ENCODE assay signal across 8 mouse cellular contexts in genomic region chr5:38480822-38481707, GRCm38 (mm10). TPM values are rescaled to one million over a fixed set of nuclear protein-coding genes. Genes with fewer than 3 reads are reported as not detected.
DNase-seq lines count a peak whose midpoint lies in the region; ATAC-seq and TF ChIP-seq lines count a peak whose summit lies in the region.

No protein-coding gene starts in this region.

- H3K4me2 ChIP-seq in forebrain, embryonic 12.5 days, result 0 out of 2 replicates have a peak overlapping the region, but pooled peaks have one; percentile 33
- no peak overlapping the region for H3K4me2 ChIP-seq in forebrain, embryonic 11.5 days (ENCODE audit: low read depth, low read length, severe bottlenecking)
- H3K4me2 ChIP-seq in lung, embryonic 15.5 days, result peak overlapping the region; percentile 71
- peak overlapping the region; percentile 51 for H3K4me2 ChIP-seq in limb, embryonic 14.5 days (replicated peaks; ENCODE audit: low read depth, low read length, severe bottlenecking)

- no peaks in the 10 kb centered on the region; the same call in 1 of the 2 replicates for H3K27me3 ChIP-seq in forebrain, embryonic 12.5 days
- H3K27me3 ChIP-seq in forebrain, embryonic 11.5 days (ENCODE audit: control insufficient read depth, insufficient read depth, low read length), result no peaks in the 10 kb centered on the region
- H3K27me3 ChIP-seq in lung, embryonic 15.5 days, result no peaks in the 10 kb centered on the region
- no peaks in the 10 kb centered on the region for H3K27me3 ChIP-seq in limb, embryonic 14.5 days (ENCODE audit: control insufficient read depth, insufficient read depth, low read length)
- no peaks in the 10 kb centered on the region for H3K27me3 ChIP-seq in small intestine, adult 2 months (ENCODE audit: control insufficient read depth, insufficient read depth, low read length)

- H3K4me3 ChIP-seq in forebrain, embryonic 12.5 days (replicated peaks), result no peak overlapping the region
- no peak overlapping the region for H3K4me3 ChIP-seq in forebrain, embryonic 11.5 days (ENCODE audit: low read depth, low read length)
- peak overlapping the region; percentile 41; the same call in 1 of the 2 replicates for H3K4me3 ChIP-seq in lung, embryonic 15.5 days
- no peak overlapping the region for H3K4me3 ChIP-seq in limb, embryonic 14.5 days (replicated peaks; ENCODE audit: low read length)
- H3K4me3 ChIP-seq in small intestine, adult 2 months (ENCODE audit: low read depth, low read length), result no peak overlapping the region

- DNase-seq in forebrain, embryonic 11.5 days (ENCODE audit: low spot score), result no peak
- DNase-seq in lung, postnatal 36 days, result no peak
- no peak for DNase-seq in limb, embryonic 14.5 days (ENCODE audit: low spot score)
- no peak for DNase-seq in yolk sac, embryonic 10.5 days (ENCODE audit: low spot score)
- DNase-seq in natural killer cell, adult 2 months (ENCODE audit: low spot score in 2 of 2), result no peak

- 82% methylated on average over 10 of the region's 10 CpGs for WGBS in forebrain, embryonic 12.5 days
- 82% methylated on average over 10 of the region's 10 CpGs for WGBS in forebrain, embryonic 11.5 days
- WGBS in lung, embryonic 15.5 days, result 70% methylated on average over 10 of the region's 10 CpGs
- 74% methylated on average over 10 of the region's 10 CpGs for WGBS in limb, embryonic 14.5 days
- WGBS in small intestine, adult 2 months, result 59% methylated on average over 10 of the region's 10 CpGs

- no peaks in the 10 kb centered on the region for H3K36me3 ChIP-seq in forebrain, embryonic 12.5 days (replicated peaks)
- no peaks in the 10 kb centered on the region for H3K36me3 ChIP-seq in forebrain, embryonic 11.5 days (ENCODE audit: control insufficient read depth, insufficient read depth, low read length)
- H3K36me3 ChIP-seq in lung, embryonic 15.5 days, result no peaks in the 10 kb centered on the region
- H3K36me3 ChIP-seq in limb, embryonic 14.5 days (ENCODE audit: control insufficient read depth, insufficient read depth, low read length), result no peaks in the 10 kb centered on the region
- peaks cover 12% of the 10 kb centered on the region for H3K36me3 ChIP-seq in small intestine, adult 2 months (ENCODE audit: control insufficient read depth, insufficient read depth, low read length)

- no peak overlapping the region for H3K27ac ChIP-seq in forebrain, embryonic 12.5 days
- H3K27ac ChIP-seq in forebrain, embryonic 11.5 days (ENCODE audit: low read depth, low read length), result no peak overlapping the region
- H3K27ac ChIP-seq in lung, embryonic 15.5 days, result peak overlapping the region; percentile 75
- no peak overlapping the region for H3K27ac ChIP-seq in limb, embryonic 14.5 days (replicated peaks; ENCODE audit: low read depth, low read length)
- peak overlapping the region; percentile 75 for H3K27ac ChIP-seq in small intestine, adult 2 months (ENCODE audit: insufficient read depth, low read depth, low read length)

- no peaks in the 10 kb centered on the region for H3K9me3 ChIP-seq in forebrain, embryonic 12.5 days
- no peaks in the 10 kb centered on the region for H3K9me3 ChIP-seq in forebrain, embryonic 11.5 days (ENCODE audit: control insufficient read depth, low read length)
- no peaks in the 10 kb centered on the region for H3K9me3 ChIP-seq in lung, embryonic 15.5 days
- H3K9me3 ChIP-seq in limb, embryonic 14.5 days (ENCODE audit: control insufficient read depth, low read length), result no peaks in the 10 kb centered on the region

- H3K4me1 ChIP-seq in forebrain, embryonic 12.5 days, result peaks cover 13% of the 10 kb centered on the region
- peaks cover 2% of the 10 kb centered on the region; the same call in 1 of the 2 replicates for H3K4me1 ChIP-seq in forebrain, embryonic 11.5 days (replicated peaks; ENCODE audit: control insufficient read depth, insufficient read depth, low read length)
- H3K4me1 ChIP-seq in lung, embryonic 15.5 days, result peaks cover 16% of the 10 kb centered on the region
- peaks cover 10% of the 10 kb centered on the region; the same call in 1 of the 2 replicates for H3K4me1 ChIP-seq in limb, embryonic 14.5 days (ENCODE audit: control insufficient read depth, insufficient read depth, low read length)
- peaks cover 27% of the 10 kb centered on the region for H3K4me1 ChIP-seq in small intestine, adult 2 months (ENCODE audit: control insufficient read depth, insufficient read depth, insufficient read length, low read length)

- ATAC-seq in forebrain, embryonic 12.5 days (ENCODE audit: low FRiP score), result no peak
- ATAC-seq in forebrain, embryonic 11.5 days (replicated peaks; ENCODE audit: low FRiP score), result no peak
- 0 out of 2 replicates have a peak, but pooled peaks have one; percentile 13 for ATAC-seq in lung, embryonic 15.5 days (ENCODE audit: borderline replicate concordance, extremely low read depth, low FRiP score, low TSS enrichment)
- no peak for ATAC-seq in limb, embryonic 14.5 days (ENCODE audit: low FRiP score, low read depth)

- no peak for TF ChIP-seq CTCF in small intestine, adult 2 months (IDR thresholded peaks at IDR 0.05; ENCODE audit: extremely low read depth, insufficient read length, insufficient replicate concordance, low read depth, low read length)

- no peak overlapping the region for H3K9ac ChIP-seq in forebrain, embryonic 12.5 days
- no peak overlapping the region for H3K9ac ChIP-seq in forebrain, embryonic 11.5 days (ENCODE audit: low read length)
- no peak overlapping the region for H3K9ac ChIP-seq in lung, embryonic 15.5 days
- H3K9ac ChIP-seq in limb, embryonic 14.5 days (ENCODE audit: low read depth, low read length, severe bottlenecking), result no peak overlapping the region

- TF ChIP-seq POLR2A in limb, embryonic 14.5 days (IDR thresholded peaks at IDR 0.05; ENCODE audit: borderline replicate concordance, extremely low read depth, insufficient read depth, insufficient read length), result no peak
- no peak for TF ChIP-seq POLR2A in small intestine, adult 2 months (IDR thresholded peaks at IDR 0.05; ENCODE audit: low read depth, low read length)

RNA-seq across cellular contexts. Expression of gene Slc2a9, which starts 21.9 kb away (rescaled TPM):
- polyA plus RNA-seq in forebrain, embryonic 12.5 days (2016; fragmentation: Nextera tagmentation; extraction: Ambion mirVana), result 0.14 and 0.29 TPM in 2 replicates
- polyA plus RNA-seq in forebrain, embryonic 11.5 days (2014; fragmentation: Nextera tagmentation; extraction: Ambion mirVana), result 0.37 TPM in 1 of 2 replicates, not detected in the other
- 1.2 and 1.4 TPM in 2 replicates for polyA plus RNA-seq in lung, embryonic 15.5 days (2015; fragmentation: Nextera tagmentation; extraction: Ambion mirVana)
- polyA plus RNA-seq in limb, embryonic 14.5 days (2012; rRNA removed), result 0.51 and 0.85 TPM in 2 replicates
- polyA plus RNA-seq in limb, embryonic 14.5 days (2014; fragmentation: Nextera tagmentation; extraction: Ambion mirVana), result 0.57 and 0.66 TPM in 2 replicates
- 5.4 and 17.3 TPM in 2 replicates for polyA plus RNA-seq in small intestine, adult 2 months (2012; rRNA removed)

Comparison
In these comparisons a context has a peak if more than half of its experiments do, and no peak if none do; other contexts are left out.
1. H3K27ac ChIP-seq: peak in lung, embryonic 15.5 days (single experiment) and small intestine, adult 2 months (single experiment); none in forebrain, embryonic 12.5 days (single experiment), forebrain, embryonic 11.5 days (single experiment) and limb, embryonic 14.5 days (single experiment).